Mouse (Mus musculus): Measurements from ENCODE around the gene Tep1.
"Not testable (repeated sequence)": the region's sequence is repeated elsewhere in the genome, so short reads cannot be mapped to it uniquely, and the experiment has no call there.

The Tep1 gene

GRCm38 (mm10) chr14:50869889-50870804, at the start of gene Tep1:
Gene Tep1, minus strand, starts transcription at chr14:50870560.
- peak; percentile 95 for ATAC-seq (ENCODE audit: insufficient number of reproducible peaks, low FRiP score, low TSS enrichment)

- ATAC-seq (ENCODE audit: insufficient number of reproducible peaks, low FRiP score, low TSS enrichment) = no peak
These were observed 41.0 kb upstream of the Tep1 start for GRCm38 (mm10) chr14:50911356-50911755.

GRCm38 (mm10) chr14:50908126-50908525, 37.8 kb upstream of the Tep1 start:
- ATAC-seq (ENCODE audit: insufficient number of reproducible peaks, low FRiP score, low TSS enrichment) = no peak

- not testable (repeated sequence) for ATAC-seq (ENCODE audit: insufficient number of reproducible peaks, low FRiP score, low TSS enrichment)
These were observed 35.0 kb upstream of the Tep1 start for GRCm38 (mm10) chr14:50905327-50905726.

GRCm38 (mm10) chr14:50904828-50905129, 34.4 kb upstream of the Tep1 start:
- no peak for ATAC-seq (ENCODE audit: insufficient number of reproducible peaks, low FRiP score, low TSS enrichment)

GRCm38 (mm10) chr14:50903973-50904827, 33.8 kb upstream of the Tep1 start:
- peak; percentile 99 for ATAC-seq (ENCODE audit: insufficient number of reproducible peaks, low FRiP score, low TSS enrichment)

GRCm38 (mm10) chr14:50897992-50898391, 27.6 kb upstream of the Tep1 start:
- ATAC-seq (ENCODE audit: insufficient number of reproducible peaks, low FRiP score, low TSS enrichment) = not testable (repeated sequence)

- peak; percentile 46 for ATAC-seq (ENCODE audit: insufficient number of reproducible peaks, low FRiP score, low TSS enrichment)
These were observed 27.0 kb upstream of the Tep1 start, which contains the start of gene Klhl33 for GRCm38 (mm10) chr14:50897374-50897765. Gene Klhl33, minus strand, starts transcription at chr14:50897507.

- ATAC-seq (ENCODE audit: insufficient number of reproducible peaks, low FRiP score, low TSS enrichment) = peak; percentile 51
These were observed 26.5 kb upstream of the Tep1 start for GRCm38 (mm10) chr14:50896747-50897373.

- ATAC-seq (ENCODE audit: insufficient number of reproducible peaks, low FRiP score, low TSS enrichment) = peak; percentile 73
These were observed 25.8 kb upstream of the Tep1 start for GRCm38 (mm10) chr14:50895985-50896746.

- no peak for ATAC-seq (ENCODE audit: insufficient number of reproducible peaks, low FRiP score, low TSS enrichment)
These were observed 25.0 kb upstream of the Tep1 start for GRCm38 (mm10) chr14:50895407-50895806.

GRCm38 (mm10) chr14:50892541-50893459, 22.4 kb upstream of the Tep1 start:
- no peak for ATAC-seq (ENCODE audit: insufficient number of reproducible peaks, low FRiP score, low TSS enrichment)

GRCm38 (mm10) chr14:50892091-50892490, 21.7 kb upstream of the Tep1 start:
- no peak for ATAC-seq (ENCODE audit: insufficient number of reproducible peaks, low FRiP score, low TSS enrichment)

- no peak for ATAC-seq (ENCODE audit: insufficient number of reproducible peaks, low FRiP score, low TSS enrichment)
These were observed 21.3 kb upstream of the Tep1 start for GRCm38 (mm10) chr14:50891621-50892020.

- ATAC-seq (ENCODE audit: insufficient number of reproducible peaks, low FRiP score, low TSS enrichment) = no peak
These were observed 6.0 kb upstream of the Tep1 start for GRCm38 (mm10) chr14:50876236-50876950.

- ATAC-seq (ENCODE audit: insufficient number of reproducible peaks, low FRiP score, low TSS enrichment) = no peak
These were observed 5.4 kb upstream of the Tep1 start for GRCm38 (mm10) chr14:50875591-50876230.

- no peak for ATAC-seq (ENCODE audit: insufficient number of reproducible peaks, low FRiP score, low TSS enrichment)
These were observed 4.8 kb upstream of the Tep1 start for GRCm38 (mm10) chr14:50875175-50875574.

GRCm38 (mm10) chr14:50871284-50871683, 924 bp upstream of the Tep1 start:
- no peak for ATAC-seq (ENCODE audit: insufficient number of reproducible peaks, low FRiP score, low TSS enrichment)

Data from cerebellum, adult (tissue).